Mouse (Mus musculus) heart, postnatal 0 days (tissue): Measurements from ENCODE around the gene Gmppa. TPM values are rescaled to one million over a fixed set of nuclear protein-coding genes. Genes with fewer than 3 reads are reported as not detected.

Experiments used
- ATAC-seq: fragments of 200-750 bp; cut with Nextera tagmentation; 2 replicates; pipeline ENCODE4 v1.8.0; 2017; ENCODE audit warnings: low read depth, moderate number of reproducible peaks, moderate library complexity; ENCODE audit not compliant: insufficient read depth
- DNase-seq: peaks from one replicate; pipeline ENCODE4 v3.0.0-alpha.2; 2016; ENCODE audit warnings: low spot score
- H3K27ac ChIP-seq: fragments of 300-500 bp; sonication (generic); 2 replicates; pipeline ENCODE4 v1.5.1; 2014; ENCODE audit warnings: low read depth, mild to moderate bottlenecking
- H3K27me3 ChIP-seq: fragments of 300-500 bp; sonication (generic); 2 replicates; pipeline ENCODE4 v1.6.1; 2014; ENCODE audit warnings: low read length, mixed read lengths; ENCODE audit not compliant: control insufficient read depth, insufficient read depth
- H3K36me3 ChIP-seq: fragments of 300-500 bp; sonication (generic); replicated peaks from 2 replicates; pipeline ENCODE4 v1.6.1; 2014; ENCODE audit warnings: low read length, mixed read lengths; ENCODE audit not compliant: control insufficient read depth, insufficient read depth
- H3K4me1 ChIP-seq: fragments of 300-500 bp; sonication (generic); 2 replicates; pipeline ENCODE4 v1.6.1; 2014; ENCODE audit warnings: antibody characterized with exemption; ENCODE audit not compliant: control insufficient read depth, insufficient read depth
- H3K4me2 ChIP-seq: fragments of 300-500 bp; sonication (generic); 2 replicates; pipeline ENCODE4 v1.6.1; 2014; ENCODE audit warnings: low read depth, mild to moderate bottlenecking, low read length, moderate library complexity
- H3K4me3 ChIP-seq: fragments of 300-500 bp; sonication (generic); 2 replicates; pipeline ENCODE4 v1.5.1; 2014; ENCODE audit warnings: low read depth, low read length
- H3K9ac ChIP-seq: fragments of 300-500 bp; sonication (generic); replicated peaks from 2 replicates; pipeline ENCODE4 v1.6.1; 2014; ENCODE audit warnings: low read depth, low read length, mixed read lengths
- H3K9me3 ChIP-seq: fragments of 300-500 bp; sonication (generic); replicated peaks from 2 replicates; pipeline ENCODE4 v1.6.1; 2016; ENCODE audit warnings: low read length; ENCODE audit not compliant: control insufficient read depth
- CTCF ChIP-seq: IDR thresholded peaks from 2 replicates; pipeline ENCODE4 v1.5.1; 2016; ENCODE audit warnings: antibody characterized with exemption, control low read depth, low read depth
- EP300 ChIP-seq: IDR thresholded peaks from 2 replicates; pipeline ENCODE4 v1.6.1; 2016; ENCODE audit warnings: antibody characterized with exemption, low read depth
- WGBS: fragments of 180-500 bp; shearing (Covaris S2); extraction: QIAGEN DNeasy Blood & Tissue Kit; methylation state at CpG from one replicate; pipeline ENCODE4 v1.1.7; 2014; 5-methylcytosine and 5-hydroxymethylcytosine counted together
- polyA plus RNA-seq: library from polyadenylated mRNA; unstranded; fragments of >200 nt; fragmentation: Nextera tagmentation; extraction: Ambion mirVana; gene quantifications from 2 replicates; pipeline ENCODE4 v1.2.1, GENCODE M21; 2015
- total RNA-seq: library from RNA; depleted of rRNA; stranded (reverse); fragments of >200 nt; gene quantifications from 2 replicates; pipeline ENCODE4 v1.2.3, GENCODE M21; 2014; ENCODE audit warnings: low replicate concordance

Gene Gmppa
- total and polyA plus RNA-seq, 2 experiments from 2014 or later = 47.4 to 85.2 TPM

DNA sequence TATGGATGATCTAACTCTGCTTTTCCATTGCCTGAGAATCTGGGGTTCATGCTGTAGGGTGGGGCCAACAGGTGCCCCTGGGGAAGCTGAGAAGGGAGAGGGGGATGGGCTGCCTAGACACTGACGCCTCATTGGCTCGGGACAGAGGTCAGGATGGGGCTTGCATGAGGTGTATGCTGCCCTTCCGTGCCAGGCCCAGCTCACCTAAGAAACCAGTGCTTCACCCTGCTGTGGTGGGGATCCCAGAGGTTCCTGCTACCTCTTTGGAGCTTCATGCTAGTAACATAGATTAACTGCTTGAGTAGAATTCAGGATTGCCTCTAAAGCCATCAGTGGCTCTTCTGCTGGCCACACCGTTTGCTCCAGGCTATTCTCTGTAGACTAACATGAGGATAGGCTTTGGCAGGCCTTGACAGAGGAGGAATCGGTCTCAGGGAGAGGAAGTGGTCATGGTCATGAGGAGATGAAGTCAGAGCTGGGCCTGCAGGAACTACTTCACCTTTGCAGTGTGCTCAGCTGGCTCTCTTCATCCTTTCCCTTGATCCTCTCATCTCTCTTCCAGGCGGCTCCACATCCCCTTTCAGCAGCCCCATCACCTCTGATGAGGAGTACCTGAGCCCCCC lies 35.1 kb upstream of the Gmppa start:
- DNase-seq (no peak), ATAC-seq (no peak)
- Histone ChIP-seq H3K27me3 (no peaks in the 10 kb centered on the region), H3K4me1 (peaks cover 19% of the 10 kb centered on the region), H3K9me3 (no peaks in the 10 kb centered on the region), H3K4me3 (peak overlapping the region; percentile 36), H3K4me2 (peak overlapping the region; percentile 66), H3K36me3 (peaks cover 51% of the 10 kb centered on the region), H3K27ac (peak overlapping the region; percentile 100), H3K9ac (peak overlapping the region; percentile 58)
- 17% methylated on average over 6 of the region's 6 CpGs for WGBS
- TF ChIP-seq CTCF = no peak
- TF ChIP-seq EP300 = 0 out of 2 replicates have a peak, but pooled peaks have one; percentile 22

DNA sequence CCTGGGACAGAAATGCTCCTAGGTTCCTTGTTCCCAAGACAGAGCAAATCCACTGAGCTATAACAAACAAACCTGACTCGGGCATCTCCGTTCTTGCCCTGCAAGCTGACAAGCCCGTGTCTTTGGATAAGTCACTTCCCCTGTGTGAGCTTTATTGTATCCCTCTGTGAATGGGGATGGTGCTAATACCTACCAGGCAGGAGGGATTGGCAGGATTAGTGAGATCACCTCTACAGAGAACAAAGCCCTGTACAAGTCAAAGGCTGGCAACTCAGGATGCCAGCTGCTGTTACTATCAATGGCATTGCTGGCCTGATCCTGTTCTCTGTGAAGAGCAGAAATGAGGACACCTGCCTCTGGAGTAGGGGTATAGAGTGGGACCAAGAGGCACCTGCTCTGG lies 30.2 kb upstream of the Gmppa start:
- DNase-seq (no peak), ATAC-seq (no peak)
- Histone ChIP-seq H3K27me3 (no peaks in the 10 kb centered on the region), H3K9ac (no peak overlapping the region), H3K4me1 (peaks cover 3% of the 10 kb centered on the region; the same call in 1 of the 2 replicates), H3K4me3 (no peak overlapping the region), H3K9me3 (no peaks in the 10 kb centered on the region), H3K27ac (no peak overlapping the region), H3K36me3 (peaks cover 67% of the 10 kb centered on the region), H3K4me2 (no peak overlapping the region)
- no peak for TF ChIP-seq EP300
- 74% methylated on average over 3 of the region's 3 CpGs for WGBS

DNA sequence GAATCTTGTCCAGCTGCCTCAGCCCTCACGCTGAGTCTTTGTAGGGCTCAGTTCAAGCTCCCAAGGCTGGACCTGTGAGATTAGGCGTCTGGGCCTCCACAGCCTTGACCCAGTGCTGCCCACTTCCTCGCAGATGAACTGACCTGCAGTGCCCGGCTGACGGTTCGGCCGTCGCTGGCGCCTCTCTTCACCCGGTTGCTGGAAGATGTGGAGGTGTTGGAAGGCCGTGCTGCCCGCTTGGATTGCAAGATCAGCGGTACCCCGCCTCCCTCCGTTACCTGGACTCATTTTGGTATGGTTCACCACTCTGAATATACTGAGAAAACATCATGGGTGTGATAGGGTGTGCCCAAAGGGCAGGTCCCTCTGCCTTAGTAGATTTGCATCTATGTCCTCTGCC lies 29.6 kb upstream of the Gmppa start:
- Histone ChIP-seq H3K4me1 (0 out of 2 replicates have a peak, but pooled peaks cover 3% of the 10 kb centered on the region), H3K4me2 (no peak overlapping the region), H3K4me3 (no peak overlapping the region), H3K27me3 (no peaks in the 10 kb centered on the region), H3K27ac (peak overlapping the region; percentile 4; the same call in 1 of the 2 replicates), H3K36me3 (peaks cover 71% of the 10 kb centered on the region), H3K9me3 (no peaks in the 10 kb centered on the region), H3K9ac (no peak overlapping the region)
- TF ChIP-seq CTCF (no peak), EP300 (no peak)
- ATAC-seq = no peak
- WGBS = 86% methylated on average over 15 of the region's 15 CpGs
- DNase-seq = no peak

DNA sequence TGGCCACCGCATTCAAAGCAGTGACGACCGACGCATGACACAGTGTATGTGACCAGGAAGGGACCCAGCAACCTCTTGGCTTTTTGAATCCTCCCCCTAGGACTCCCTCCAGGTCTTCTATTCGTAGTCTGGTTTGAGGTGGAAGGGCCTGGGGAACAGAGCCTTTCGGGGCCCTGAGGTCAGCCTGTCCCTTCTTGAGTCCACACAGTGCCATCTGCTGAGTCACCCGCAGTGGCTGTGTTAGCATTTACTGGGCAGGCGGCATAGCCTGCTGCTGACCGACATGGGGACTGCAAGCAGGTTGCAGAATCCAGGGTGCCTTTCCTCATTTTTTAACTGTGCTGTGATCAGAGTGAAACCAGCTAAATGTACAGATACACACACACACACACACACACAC lies 28.7 kb upstream of the Gmppa start:
- ATAC-seq = no peak
- H3K9me3 ChIP-seq = no peaks in the 10 kb centered on the region
- H3K4me2 ChIP-seq = no peak overlapping the region
- H3K27ac ChIP-seq = peak overlapping the region; percentile 63; the same call in 1 of the 2 replicates
- H3K9ac ChIP-seq = no peak overlapping the region
- H3K4me3 ChIP-seq = no peak overlapping the region
- H3K27me3 ChIP-seq = no peaks in the 10 kb centered on the region
- no peak for TF ChIP-seq CTCF
- TF ChIP-seq EP300 = no peak
- DNase-seq = no peak
- WGBS = 75% methylated on average over 9 of the region's 9 CpGs
- 0 out of 2 replicates have a peak, but pooled peaks cover 3% of the 10 kb centered on the region for H3K4me1 ChIP-seq
- peaks cover 69% of the 10 kb centered on the region for H3K36me3 ChIP-seq

DNA sequence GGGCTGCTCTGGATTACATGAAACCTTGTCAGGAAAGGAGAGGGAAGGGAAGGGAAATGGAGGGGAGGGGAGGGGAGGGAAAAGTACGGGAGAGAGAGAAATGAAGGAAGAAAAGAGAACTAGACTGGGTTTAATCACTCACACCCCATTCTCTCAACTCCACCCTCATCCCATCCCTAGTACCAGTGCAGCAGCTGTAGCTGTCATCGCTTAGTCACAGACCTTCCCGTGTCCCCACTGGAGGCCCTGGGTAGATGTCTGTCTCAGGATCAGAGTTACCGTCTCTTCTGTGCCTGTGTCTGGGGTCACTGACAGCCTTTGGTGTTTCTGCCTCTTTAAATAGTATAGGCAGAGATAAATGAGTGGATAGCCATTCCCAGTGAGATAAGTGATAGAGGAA lies 27.5 kb upstream of the Gmppa start:
- H3K4me3 ChIP-seq = no peak overlapping the region
- no peak overlapping the region for H3K9ac ChIP-seq
- H3K27me3 ChIP-seq = no peaks in the 10 kb centered on the region
- DNase-seq (no peak), ATAC-seq (peak; percentile 54)
- H3K27ac ChIP-seq = peak overlapping the region; percentile 63
- WGBS = 31% methylated on average over 4 of the region's 4 CpGs
- H3K9me3 ChIP-seq = no peaks in the 10 kb centered on the region
- H3K36me3 ChIP-seq = peaks cover 64% of the 10 kb centered on the region
- TF ChIP-seq CTCF (no peak), EP300 (no peak)
- H3K4me2 ChIP-seq = no peak overlapping the region
- 0 out of 2 replicates have a peak, but pooled peaks cover 3% of the 10 kb centered on the region for H3K4me1 ChIP-seq

DNA sequence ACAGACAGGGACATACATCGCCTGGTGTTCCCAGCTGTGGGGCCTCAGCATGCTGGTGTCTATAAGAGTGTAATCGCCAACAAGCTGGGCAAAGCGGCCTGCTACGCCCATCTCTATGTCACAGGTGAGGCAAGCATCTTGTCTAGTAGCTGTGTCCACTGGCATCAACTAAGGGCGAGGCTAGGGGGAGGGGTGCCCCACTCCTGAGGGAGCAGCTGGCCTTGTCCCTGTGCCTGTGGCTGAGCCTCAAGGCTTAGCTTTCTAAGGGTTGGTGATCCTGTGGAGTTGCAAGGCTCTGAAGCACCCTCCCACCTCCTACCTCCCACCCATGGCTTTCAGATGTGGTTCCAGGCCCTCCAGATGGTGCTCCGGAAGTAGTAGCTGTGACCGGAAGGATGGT lies 25.8 kb upstream of the Gmppa start:
- no peak for ATAC-seq

More for the DNA sequence above, 25.8 kb upstream of the Gmppa start:
- Histone ChIP-seq H3K4me1 (0 out of 2 replicates have a peak, but pooled peaks cover 3% of the 10 kb centered on the region), H3K4me2 (no peak overlapping the region), H3K27me3 (no peaks in the 10 kb centered on the region), H3K9ac (no peak overlapping the region), H3K9me3 (no peaks in the 10 kb centered on the region), H3K27ac (no peak overlapping the region), H3K36me3 (peaks cover 61% of the 10 kb centered on the region), H3K4me3 (no peak overlapping the region)
- WGBS = 86% methylated on average over 7 of the region's 7 CpGs
- no peak for DNase-seq
- TF ChIP-seq CTCF = no peak
- no peak for TF ChIP-seq EP300
